Mouse (Mus musculus) ES-Bruce4 (cell line): ENCODE data around the gene Klhdc4.

Source experiments
- CTCF ChIP-seq: IDR thresholded peaks from one replicate; pipeline ENCODE4 v1.8.1; 2011; ENCODE audit warnings: low read depth, low read length
- EP300 ChIP-seq: IDR thresholded peaks from 2 replicates; pipeline ENCODE4 v1.6.1; 2011; ENCODE audit warnings: low read depth, low read length; ENCODE audit not compliant: insufficient read depth
- POLR2A ChIP-seq: IDR thresholded peaks from one replicate; pipeline ENCODE4 v1.8.1; 2011; ENCODE audit warnings: low read length; ENCODE audit not compliant: insufficient read depth

GRCm38 (mm10) chr8:121792159-121792558 lies 37.2 kb downstream of the Klhdc4 start:
- TF ChIP-seq CTCF, result no peak
- no peak for TF ChIP-seq EP300
- TF ChIP-seq POLR2A, result no peak
